Mouse (Mus musculus) limb, embryonic 14.5 days (tissue): ENCODE results near the gene Cdh26. TPM values are rescaled to one million over a fixed set of nuclear protein-coding genes. Genes with fewer than 3 reads are reported as not detected.

Experiments used
- ATAC-seq: fragments of 200-750 bp; cut with Nextera tagmentation; 2 replicates; pipeline ENCODE4 v1.8.0; 2017; ENCODE audit warnings: low read depth, moderate number of reproducible peaks, moderate TSS enrichment; ENCODE audit not compliant: low FRiP score
- DNase-seq: peaks from one replicate; pipeline ENCODE4 v3.0.0-alpha.2; 2015; ENCODE audit warnings: low spot score
- H3K27ac ChIP-seq: fragments of 300-500 bp; sonication (generic); replicated peaks from 2 replicates; pipeline ENCODE4 v1.5.1; 2014; ENCODE audit warnings: low read depth, mild to moderate bottlenecking, low read length, moderate library complexity, mixed read lengths
- H3K27me3 ChIP-seq: fragments of 300-500 bp; sonication (generic); 2 replicates; pipeline ENCODE4 v1.6.1; 2014; ENCODE audit warnings: low read length, mixed read lengths; ENCODE audit not compliant: control insufficient read depth, insufficient read depth
- H3K36me3 ChIP-seq: fragments of 300-500 bp; sonication (generic); 2 replicates; pipeline ENCODE4 v1.6.1; 2014; ENCODE audit warnings: mild to moderate bottlenecking, low read length, moderate library complexity, mixed read lengths; ENCODE audit not compliant: control insufficient read depth, insufficient read depth
- H3K4me1 ChIP-seq: fragments of 300-500 bp; sonication (generic); 2 replicates; pipeline ENCODE4 v1.6.1; 2014; ENCODE audit warnings: antibody characterized with exemption, low read length, mixed read lengths; ENCODE audit not compliant: control insufficient read depth, insufficient read depth
- H3K4me2 ChIP-seq: fragments of 300-500 bp; sonication (generic); replicated peaks from 2 replicates; pipeline ENCODE4 v1.6.1; 2014; ENCODE audit warnings: low read depth, mild to moderate bottlenecking, low read length, moderate library complexity; ENCODE audit not compliant: severe bottlenecking
- H3K4me3 ChIP-seq: fragments of 300-500 bp; sonication (generic); replicated peaks from 2 replicates; pipeline ENCODE4 v1.5.1; 2014; ENCODE audit warnings: low read length
- H3K9ac ChIP-seq: fragments of 300-500 bp; sonication (generic); 2 replicates; pipeline ENCODE4 v1.6.1; 2014; ENCODE audit warnings: mild to moderate bottlenecking, low read depth, low read length, moderate library complexity; ENCODE audit not compliant: severe bottlenecking
- H3K9me3 ChIP-seq: fragments of 300-500 bp; sonication (generic); 2 replicates; pipeline ENCODE4 v1.6.1; 2016; ENCODE audit warnings: low read length; ENCODE audit not compliant: control insufficient read depth
- POLR2A ChIP-seq: fragments of 200-500 bp; IDR thresholded peaks from 2 replicates; pipeline ENCODE4 v1.8.0; 2012; ENCODE audit warnings: inconsistent platforms, mild to moderate bottlenecking, moderate library complexity, borderline replicate concordance; ENCODE audit not compliant: insufficient read depth, insufficient read length; ENCODE audit errors: extremely low read depth
- WGBS: fragments of 180-500 bp; shearing (Covaris S2); extraction: QIAGEN DNeasy Blood & Tissue Kit; methylation state at CpG from one replicate; pipeline ENCODE4 v1.1.7; 2014; 5-methylcytosine and 5-hydroxymethylcytosine counted together
- polyA plus RNA-seq, 2 experiments: library from polyadenylated mRNA; depleted of rRNA in 1 of 2; stranded (reverse) in 1 of 2; unstranded in 1 of 2; fragments of >200 nt; fragmentation: Nextera tagmentation in 1 of 2; extraction: Ambion mirVana in 1 of 2; gene quantifications; 2 replicates each; pipeline versions ENCODE4 v1.2.1 to v1.2.3; 2012 to 2014

The Cdh26 gene
- polyA plus RNA-seq, 2 experiments: 0.21 to 0.33 TPM

DNA sequence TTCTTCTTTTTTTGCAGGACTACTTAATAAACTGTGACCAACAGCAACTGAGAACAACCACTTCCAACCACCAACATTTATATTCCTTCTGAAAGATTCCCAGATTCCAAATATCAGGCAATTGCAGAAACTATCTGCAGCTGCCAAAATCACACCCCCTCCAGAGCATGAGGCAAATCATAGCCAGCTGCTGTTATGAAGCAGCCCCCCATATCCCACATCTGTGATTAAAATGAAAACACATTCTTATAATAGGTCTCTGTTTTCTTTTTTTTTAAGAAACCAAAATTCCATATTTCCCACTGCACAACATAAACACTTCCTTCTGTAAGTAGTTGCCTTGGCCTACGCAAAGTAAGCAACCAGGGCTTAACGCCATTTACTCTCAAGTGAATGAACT, 65.5 kb downstream of the Cdh26 start:
- no peaks in the 10 kb centered on the region for H3K36me3 ChIP-seq
- no peak overlapping the region for H3K4me3 ChIP-seq
- H3K9me3 ChIP-seq: peaks cover 7% of the 10 kb centered on the region; the same call in 1 of the 2 replicates
- peak; percentile 32 for DNase-seq
- WGBS: 44% methylated on average over 2 of the region's 2 CpGs
- ATAC-seq: peak; percentile 70; the same call in 1 of the 2 replicates
- H3K4me1 ChIP-seq: peaks cover 9% of the 10 kb centered on the region
- H3K27ac ChIP-seq: no peak overlapping the region
- H3K27me3 ChIP-seq: no peaks in the 10 kb centered on the region
- no peak overlapping the region for H3K9ac ChIP-seq
- no peak for TF ChIP-seq POLR2A
- H3K4me2 ChIP-seq: no peak overlapping the region

DNA sequence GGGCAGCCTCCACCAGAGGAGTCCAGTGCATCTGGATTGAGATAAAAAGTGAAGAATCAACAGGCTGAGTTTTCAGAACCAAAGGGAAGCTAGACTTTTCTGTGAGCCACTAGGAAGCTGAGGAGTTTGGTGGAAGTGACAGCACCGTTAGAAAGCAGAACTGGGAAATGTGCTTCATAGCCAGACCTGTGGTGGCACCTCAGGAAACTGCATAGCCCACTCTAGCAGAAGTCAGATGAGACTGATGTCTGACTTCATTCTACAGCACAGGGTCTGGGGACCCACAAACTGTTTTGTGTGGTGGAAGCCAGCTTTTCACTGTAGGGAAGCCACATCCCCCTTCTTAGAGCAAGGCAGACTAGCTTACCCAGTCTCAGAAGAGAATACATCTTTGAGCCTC, 67.6 kb downstream of the Cdh26 start:
- 48% methylated on average over 1 of the region's 1 CpGs for WGBS
- peaks cover 7% of the 10 kb centered on the region; the same call in 1 of the 2 replicates for H3K9me3 ChIP-seq

DNA sequence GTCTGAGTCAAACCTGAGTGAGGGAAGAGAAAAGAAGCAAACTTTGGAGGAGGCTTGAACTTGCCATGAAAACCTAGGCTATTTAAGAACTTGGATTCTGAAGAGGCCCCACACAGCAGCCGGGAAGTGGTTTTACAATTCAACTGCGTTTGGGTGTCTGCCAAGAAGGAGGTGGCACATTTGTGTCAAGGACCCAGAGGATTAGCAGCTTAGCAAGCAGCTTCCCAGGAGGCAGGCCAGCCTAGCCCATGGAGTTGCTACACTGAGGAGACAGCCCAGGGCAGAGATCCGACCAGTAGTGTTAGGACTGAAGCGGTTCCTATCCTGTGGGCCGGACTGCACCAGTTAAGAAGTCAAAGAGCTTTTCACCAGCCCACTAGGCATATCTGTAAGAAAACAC, 68.1 kb downstream of the Cdh26 start:
- 40% methylated on average over 5 of the region's 5 CpGs for WGBS
- H3K4me3 ChIP-seq: no peak overlapping the region
- no peak for TF ChIP-seq POLR2A
- no peak overlapping the region for H3K4me2 ChIP-seq
- no peak overlapping the region for H3K27ac ChIP-seq
- H3K9ac ChIP-seq: no peak overlapping the region
- peaks cover 9% of the 10 kb centered on the region for H3K4me1 ChIP-seq
- no peak for DNase-seq
- peaks cover 7% of the 10 kb centered on the region; the same call in 1 of the 2 replicates for H3K9me3 ChIP-seq
- no peaks in the 10 kb centered on the region for H3K27me3 ChIP-seq
- no peaks in the 10 kb centered on the region for H3K36me3 ChIP-seq
- no peak for ATAC-seq

More for the DNA sequence above, 67.6 kb downstream of the Cdh26 start:
- H3K4me3 ChIP-seq: no peak overlapping the region
- H3K36me3 ChIP-seq: no peaks in the 10 kb centered on the region
- no peak for TF ChIP-seq POLR2A
- H3K27ac ChIP-seq: no peak overlapping the region
- H3K9ac ChIP-seq: no peak overlapping the region
- DNase-seq (no peak), ATAC-seq (no peak)
- H3K27me3 ChIP-seq: no peaks in the 10 kb centered on the region
- H3K4me2 ChIP-seq: no peak overlapping the region
- peaks cover 9% of the 10 kb centered on the region for H3K4me1 ChIP-seq

GRCm38 (mm10) chr2:178502469-178502868, 72.1 kb downstream of the Cdh26 start:
- Histone ChIP-seq H3K27me3 (no peaks in the 10 kb centered on the region), H3K27ac (no peak overlapping the region), H3K4me2 (no peak overlapping the region), H3K9me3 (peaks cover 7% of the 10 kb centered on the region; the same call in 1 of the 2 replicates), H3K9ac (no peak overlapping the region), H3K4me3 (no peak overlapping the region), H3K4me1 (peaks cover 9% of the 10 kb centered on the region), H3K36me3 (no peaks in the 10 kb centered on the region)
- DNase-seq (no peak), ATAC-seq (no peak)
- WGBS: 78% methylated on average over 10 of the region's 10 CpGs
- no peak for TF ChIP-seq POLR2A

- no peaks in the 10 kb centered on the region for H3K9me3 ChIP-seq
- ATAC-seq: no peak
- WGBS: 49% methylated on average over 12 of the region's 12 CpGs
These were observed 75.7 kb downstream of the Cdh26 start for GRCm38 (mm10) chr2:178506056-178506455.

More at GRCm38 (mm10) chr2:178506056-178506455, 75.7 kb downstream of the Cdh26 start:
- Histone ChIP-seq H3K9ac (no peak overlapping the region), H3K4me2 (no peak overlapping the region), H3K27me3 (no peaks in the 10 kb centered on the region), H3K4me1 (no peaks in the 10 kb centered on the region), H3K4me3 (no peak overlapping the region), H3K27ac (no peak overlapping the region), H3K36me3 (no peaks in the 10 kb centered on the region)
- DNase-seq: no peak
- no peak for TF ChIP-seq POLR2A
